Mouse (Mus musculus): ENCODE results near the gene Abcd3. TPM values are rescaled to one million over a fixed set of nuclear protein-coding genes. Genes with fewer than 3 reads are reported as not detected.

The Abcd3 gene
- polyA plus RNA-seq, 1 experiment = 5.1 TPM

GRCm38 (mm10) chr3:121739489-121740213 is 75.5 kb downstream of the Abcd3 start:
- no peak for TF ChIP-seq CTCF (IDR thresholded peaks at IDR 0.05; ENCODE audit: borderline replicate concordance, control insufficient read depth, extremely low read depth, insufficient read depth, low read length, poor library complexity)
- DNase-seq = no peak
- 39% methylated on average over 17 of the region's 17 CpGs for WGBS
- Histone ChIP-seq H3K36me3 (ENCODE audit: control insufficient read depth, insufficient read depth, low read length) (no peaks in the 10 kb centered on the region), H3K27me3 (ENCODE audit: control insufficient read depth, insufficient read depth, low read length) (no peaks in the 10 kb centered on the region), H3K27ac (ENCODE audit: control insufficient read depth, insufficient read depth, low read length) (no peak overlapping the region), H3K4me3 (ENCODE audit: control insufficient read depth, insufficient read depth, low read length) (no peak overlapping the region), H3K4me1 (replicated peaks; ENCODE audit: control insufficient read depth, insufficient read depth, low read length) (no peaks in the 10 kb centered on the region)

GRCm38 (mm10) chr3:121738742-121739342 is 76.3 kb downstream of the Abcd3 start:
- no peak for DNase-seq
- 79% methylated on average over 9 of the region's 9 CpGs for WGBS
- TF ChIP-seq CTCF (IDR thresholded peaks at IDR 0.05; ENCODE audit: borderline replicate concordance, control insufficient read depth, extremely low read depth, insufficient read depth, low read length, poor library complexity) = no peak
- Histone ChIP-seq H3K36me3 (ENCODE audit: control insufficient read depth, insufficient read depth, low read length) (no peaks in the 10 kb centered on the region), H3K27ac (ENCODE audit: control insufficient read depth, insufficient read depth, low read length) (no peak overlapping the region), H3K4me3 (ENCODE audit: control insufficient read depth, insufficient read depth, low read length) (no peak overlapping the region), H3K27me3 (ENCODE audit: control insufficient read depth, insufficient read depth, low read length) (no peaks in the 10 kb centered on the region), H3K4me1 (replicated peaks; ENCODE audit: control insufficient read depth, insufficient read depth, low read length) (no peaks in the 10 kb centered on the region)

GRCm38 (mm10) chr3:121737901-121738300 is 77.2 kb downstream of the Abcd3 start:
- 47% methylated on average over 2 of the region's 2 CpGs for WGBS
- Histone ChIP-seq H3K27me3 (ENCODE audit: control insufficient read depth, insufficient read depth, low read length) (no peaks in the 10 kb centered on the region), H3K27ac (ENCODE audit: control insufficient read depth, insufficient read depth, low read length) (no peak overlapping the region), H3K36me3 (ENCODE audit: control insufficient read depth, insufficient read depth, low read length) (no peaks in the 10 kb centered on the region), H3K4me1 (replicated peaks; ENCODE audit: control insufficient read depth, insufficient read depth, low read length) (no peaks in the 10 kb centered on the region), H3K4me3 (ENCODE audit: control insufficient read depth, insufficient read depth, low read length) (no peak overlapping the region)
- no peak for DNase-seq
- TF ChIP-seq POLR2A (IDR thresholded peaks at IDR 0.05; ENCODE audit: control insufficient read depth, extremely low read depth, insufficient read depth, low read length, poor library complexity) = no peak
- TF ChIP-seq CTCF (IDR thresholded peaks at IDR 0.05; ENCODE audit: borderline replicate concordance, control insufficient read depth, extremely low read depth, insufficient read depth, low read length, poor library complexity) = no peak

DNA sequence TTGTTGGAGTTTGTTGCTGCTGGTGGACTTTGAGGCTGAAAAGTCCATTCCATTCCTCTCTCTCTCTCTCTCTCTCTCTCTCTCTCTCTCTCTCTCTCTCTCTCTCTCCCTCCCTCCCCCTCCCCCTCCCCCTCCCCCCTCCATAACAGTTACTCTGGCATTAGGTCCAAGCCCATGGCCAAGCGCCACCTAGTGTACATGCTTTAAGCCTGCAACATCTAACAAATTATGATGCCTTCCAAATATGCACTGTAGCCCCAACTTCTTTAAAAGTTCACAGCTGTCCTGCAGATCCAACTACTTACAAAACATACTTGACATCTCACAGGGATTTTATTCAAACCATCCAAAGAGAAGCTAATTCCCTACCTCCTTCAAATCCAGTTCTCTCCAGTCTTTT is 77.6 kb downstream of the Abcd3 start:
- WGBS = 92% methylated on average over 1 of the region's 1 CpGs
- no peaks in the 10 kb centered on the region for H3K36me3 ChIP-seq (ENCODE audit: control insufficient read depth, insufficient read depth, low read length)
- no peaks in the 10 kb centered on the region for H3K4me1 ChIP-seq (replicated peaks; ENCODE audit: control insufficient read depth, insufficient read depth, low read length)
- H3K4me3 ChIP-seq (ENCODE audit: control insufficient read depth, insufficient read depth, low read length) = no peak overlapping the region
- H3K27ac ChIP-seq (ENCODE audit: control insufficient read depth, insufficient read depth, low read length) = no peak overlapping the region
- TF ChIP-seq CTCF (IDR thresholded peaks at IDR 0.05; ENCODE audit: borderline replicate concordance, control insufficient read depth, extremely low read depth, insufficient read depth, low read length, poor library complexity) = no peak
- no peak for TF ChIP-seq POLR2A (IDR thresholded peaks at IDR 0.05; ENCODE audit: control insufficient read depth, extremely low read depth, insufficient read depth, low read length, poor library complexity)
- no peaks in the 10 kb centered on the region for H3K27me3 ChIP-seq (ENCODE audit: control insufficient read depth, insufficient read depth, low read length)
- peak; percentile 23 for DNase-seq

- TF ChIP-seq CTCF (IDR thresholded peaks at IDR 0.05; ENCODE audit: borderline replicate concordance, control insufficient read depth, extremely low read depth, insufficient read depth, low read length, poor library complexity) (peak; percentile 70; the same call in 1 of the 2 replicates), POLR2A (IDR thresholded peaks at IDR 0.05; ENCODE audit: control insufficient read depth, extremely low read depth, insufficient read depth, low read length, poor library complexity) (no peak)
Measured at GRCm38 (mm10) chr3:121736025-121736744, 78.9 kb downstream of the Abcd3 start.

GRCm38 (mm10) chr3:121735542-121735941 is 79.6 kb downstream of the Abcd3 start:
- H3K27ac ChIP-seq (ENCODE audit: control insufficient read depth, insufficient read depth, low read length) = no peak overlapping the region
- no peak for DNase-seq
- no peak overlapping the region for H3K4me3 ChIP-seq (ENCODE audit: control insufficient read depth, insufficient read depth, low read length)
- WGBS = 94% methylated on average over 7 of the region's 7 CpGs
- no peaks in the 10 kb centered on the region for H3K27me3 ChIP-seq (ENCODE audit: control insufficient read depth, insufficient read depth, low read length)
- H3K4me1 ChIP-seq (replicated peaks; ENCODE audit: control insufficient read depth, insufficient read depth, low read length) = no peaks in the 10 kb centered on the region
- TF ChIP-seq POLR2A (IDR thresholded peaks at IDR 0.05; ENCODE audit: control insufficient read depth, extremely low read depth, insufficient read depth, low read length, poor library complexity) (no peak), CTCF (IDR thresholded peaks at IDR 0.05; ENCODE audit: borderline replicate concordance, control insufficient read depth, extremely low read depth, insufficient read depth, low read length, poor library complexity) (no peak)
- no peaks in the 10 kb centered on the region for H3K36me3 ChIP-seq (ENCODE audit: control insufficient read depth, insufficient read depth, low read length)

More at GRCm38 (mm10) chr3:121736025-121736744, 78.9 kb downstream of the Abcd3 start:
- DNase-seq = peak; percentile 61
- Histone ChIP-seq H3K4me3 (ENCODE audit: control insufficient read depth, insufficient read depth, low read length) (no peak overlapping the region), H3K4me1 (replicated peaks; ENCODE audit: control insufficient read depth, insufficient read depth, low read length) (no peaks in the 10 kb centered on the region), H3K27me3 (ENCODE audit: control insufficient read depth, insufficient read depth, low read length) (no peaks in the 10 kb centered on the region), H3K36me3 (ENCODE audit: control insufficient read depth, insufficient read depth, low read length) (no peaks in the 10 kb centered on the region), H3K27ac (ENCODE audit: control insufficient read depth, insufficient read depth, low read length) (no peak overlapping the region)
- WGBS = 56% methylated on average over 18 of the region's 18 CpGs

Data from thymus, adult 2 months (tissue).